Mouse (Mus musculus) lung, postnatal 0 days (tissue): ENCODE results near the gene Olfm2. TPM values are rescaled to one million over a fixed set of nuclear protein-coding genes. Genes with fewer than 3 reads are reported as not detected.
"Not testable (repeated sequence)": the region's sequence is repeated elsewhere in the genome, so short reads cannot be mapped to it uniquely, and the experiment has no call there.

Experiments used
- ATAC-seq: fragments of 200-750 bp; cut with Nextera tagmentation; 2 replicates; pipeline ENCODE4 v1.8.0; 2017; ENCODE audit warnings: moderate library complexity
- DNase-seq: peaks from one replicate; pipeline ENCODE4 v3.0.0-alpha.2; 2016; ENCODE audit warnings: low spot score
- H3K27ac ChIP-seq: fragments of 300-500 bp; sonication (generic); 2 replicates; pipeline ENCODE4 v1.5.1; 2014; ENCODE audit warnings: antibody characterized with exemption, mild to moderate bottlenecking, low read length, mixed read lengths
- H3K27me3 ChIP-seq: fragments of 300-500 bp; sonication (generic); replicated peaks from 2 replicates; pipeline ENCODE4 v1.6.1; 2014; ENCODE audit warnings: low read length, mixed read lengths; ENCODE audit not compliant: insufficient read depth
- H3K36me3 ChIP-seq: fragments of 300-500 bp; sonication (generic); 2 replicates; pipeline ENCODE4 v1.6.1; 2014; ENCODE audit warnings: low read length, mixed read lengths; ENCODE audit not compliant: insufficient read depth
- H3K4me1 ChIP-seq: fragments of 300-500 bp; sonication (generic); 2 replicates; pipeline ENCODE4 v1.6.1; 2014; ENCODE audit warnings: antibody characterized with exemption, low read depth, low read length, mixed read lengths; ENCODE audit not compliant: insufficient read depth
- H3K4me2 ChIP-seq: fragments of 300-500 bp; sonication (generic); replicated peaks from 2 replicates; pipeline ENCODE4 v1.6.1; 2014; ENCODE audit warnings: low read depth, mild to moderate bottlenecking, low read length, moderate library complexity, mixed read lengths
- H3K4me3 ChIP-seq: fragments of 300-500 bp; sonication (generic); 2 replicates; pipeline ENCODE4 v1.5.1; 2014; ENCODE audit warnings: low read depth, low read length
- H3K9ac ChIP-seq: fragments of 300-500 bp; sonication (generic); replicated peaks from 2 replicates; pipeline ENCODE4 v1.6.1; 2014; ENCODE audit warnings: low read depth, mild to moderate bottlenecking
- H3K9me3 ChIP-seq: fragments of 300-500 bp; sonication (generic); 2 replicates; pipeline ENCODE4 v1.6.1; 2016; ENCODE audit warnings: low read length, mixed read lengths
- CTCF ChIP-seq: IDR thresholded peaks from 2 replicates; pipeline ENCODE4 v1.5.1; 2016; ENCODE audit warnings: antibody characterized with exemption, mild to moderate bottlenecking
- EP300 ChIP-seq: IDR thresholded peaks from 2 replicates; pipeline ENCODE4 v1.6.1; 2016; ENCODE audit warnings: antibody characterized with exemption, mild to moderate bottlenecking, control low read depth
- WGBS: fragments of 180-500 bp; shearing (Covaris S2); extraction: QIAGEN DNeasy Blood & Tissue Kit; methylation state at CpG from one replicate; pipeline ENCODE4 v1.1.7; 2014; 5-methylcytosine and 5-hydroxymethylcytosine counted together
- polyA plus RNA-seq: library from polyadenylated mRNA; unstranded; fragments of >200 nt; fragmentation: Nextera tagmentation; extraction: Ambion mirVana; gene quantifications from 2 replicates; pipeline ENCODE4 v1.2.1, GENCODE M21; 2015

The Olfm2 gene
- polyA plus RNA-seq, 1 experiment from 2014 or later, result 0.36 TPM

GRCm38 (mm10) chr9:20636256-20636655 lies 109.9 kb downstream of the Olfm2 start:
- Histone ChIP-seq H3K9me3 (no peaks in the 10 kb centered on the region), H3K4me3 (no peak overlapping the region), H3K27ac (no peak overlapping the region), H3K36me3 (peaks cover 13% of the 10 kb centered on the region; the same call in 1 of the 2 replicates), H3K4me1 (peaks cover 3% of the 10 kb centered on the region; the same call in 1 of the 2 replicates), H3K9ac (no peak overlapping the region), H3K4me2 (no peak overlapping the region), H3K27me3 (no peaks in the 10 kb centered on the region)
- ATAC-seq (no peak; the same call in 1 of the 2 replicates), DNase-seq (no peak)
- WGBS, result 71% methylated on average over 3 of the region's 3 CpGs
- TF ChIP-seq EP300 (no peak), CTCF (no peak)

- H3K27ac ChIP-seq, H3K4me3 ChIP-seq, H3K9me3 ChIP-seq, ATAC-seq, H3K4me1 ChIP-seq, DNase-seq, H3K9ac ChIP-seq, H3K4me2 ChIP-seq, H3K27me3 ChIP-seq: not testable (repeated sequence)
- peaks cover 13% of the 10 kb centered on the region; the same call in 1 of the 2 replicates for H3K36me3 ChIP-seq
- 94% methylated on average over 8 of the region's 8 CpGs for WGBS
Measured at GRCm38 (mm10) chr9:20635676-20636075, 110.5 kb downstream of the Olfm2 start.

GRCm38 (mm10) chr9:20631332-20631731 lies 114.8 kb downstream of the Olfm2 start:
- Histone ChIP-seq H3K4me3 (no peak overlapping the region), H3K9ac (no peak overlapping the region), H3K27me3 (no peaks in the 10 kb centered on the region), H3K4me1 (no peaks in the 10 kb centered on the region), H3K27ac (no peak overlapping the region), H3K9me3 (no peaks in the 10 kb centered on the region), H3K4me2 (no peak overlapping the region), H3K36me3 (no peaks in the 10 kb centered on the region)
- ATAC-seq (no peak), DNase-seq (no peak)
- WGBS, result 82% methylated on average over 2 of the region's 2 CpGs
- TF ChIP-seq CTCF (no peak), EP300 (no peak)

Other genes with a start within 250 kb of the Olfm2 start
- gene Zfp266, start 224.9 kb downstream of the Olfm2 start, polyA plus RNA-seq, result 63.8 and 73.4 TPM in 2 replicates
- 10.9 and 12.2 TPM in 2 replicates for gene Zfp846, start 165.1 kb downstream of the Olfm2 start, polyA plus RNA-seq
- gene Ubl5, start 103.5 kb downstream of the Olfm2 start, polyA plus RNA-seq, result 394 and 396 TPM in 2 replicates
- 18.2 and 19.2 TPM in 2 replicates for gene Fbxl12, start 101.6 kb downstream of the Olfm2 start, polyA plus RNA-seq
- gene Pin1, start 94.3 kb downstream of the Olfm2 start, polyA plus RNA-seq, result 30.1 and 32.9 TPM in 2 replicates
- 0.44 and 0.56 TPM in 2 replicates for gene Col5a3, start 68.7 kb upstream of the Olfm2 start, polyA plus RNA-seq
- not detected in 2 replicates for gene Rdh8, start 72.2 kb upstream of the Olfm2 start, polyA plus RNA-seq
- 9.3 and 12.3 TPM in 2 replicates for gene A230050P20Rik, start 122.3 kb upstream of the Olfm2 start, polyA plus RNA-seq
- gene Angptl6, start 133.4 kb upstream of the Olfm2 start, polyA plus RNA-seq, result 3.2 and 3.3 TPM in 2 replicates
- gene Ppan, start 141.8 kb upstream of the Olfm2 start, polyA plus RNA-seq, result 20.9 and 22.1 TPM in 2 replicates
- gene Eif3g, start 152.3 kb upstream of the Olfm2 start, polyA plus RNA-seq, result 174 and 177 TPM in 2 replicates
- gene Dnmt1, start 213.5 kb upstream of the Olfm2 start, polyA plus RNA-seq, result 14.5 and 15.5 TPM in 2 replicates
- 60.8 and 62.3 TPM in 2 replicates for gene S1pr2, start 230.4 kb upstream of the Olfm2 start, polyA plus RNA-seq